Mouse (Mus musculus) gastrocnemius, adult 2 months (tissue): Measurements from ENCODE around the gene Elane. TPM values are rescaled to one million over a fixed set of nuclear protein-coding genes. Genes with fewer than 3 reads are reported as not detected.

Experiments used
- DNase-seq: peaks from one replicate; pipeline ENCODE4 v3.0.0; 2022
- H3K27ac ChIP-seq: fragments of 200-600 bp; 2 replicates; pipeline ENCODE4 v1.8.1; 2022; ENCODE audit warnings: mild to moderate bottlenecking
- H3K4me3 ChIP-seq: fragments of 200-600 bp; 2 replicates; pipeline ENCODE4 v1.8.1; 2022; ENCODE audit warnings: mild to moderate bottlenecking, moderate library complexity
- CTCF ChIP-seq: fragments of 200-600 bp; IDR thresholded peaks from 2 replicates; pipeline ENCODE4 v1.8.1; 2022; ENCODE audit warnings: antibody characterized with exemption, mild to moderate bottlenecking, moderate library complexity
- intact Hi-C: fragments of 180-260 bp; cut with DNase I; formaldehyde crosslinking; loops from one replicate; pipeline ENCODE4 v1.15.1; 2025
- microRNA-seq: library from miRNA; unstranded; fragments of <30 nt; microRNA quantifications from one replicate; pipeline ENCODE4 v1.2.0, GENCODE M21; 2021
- total RNA-seq, 2 experiments: library from RNA; stranded (reverse); gene quantifications; 2 replicates each; pipeline ENCODE4 v1.2.3; 2021

The Elane gene
- total RNA-seq, 2 experiments from 2014 or later = not detected

DNA sequence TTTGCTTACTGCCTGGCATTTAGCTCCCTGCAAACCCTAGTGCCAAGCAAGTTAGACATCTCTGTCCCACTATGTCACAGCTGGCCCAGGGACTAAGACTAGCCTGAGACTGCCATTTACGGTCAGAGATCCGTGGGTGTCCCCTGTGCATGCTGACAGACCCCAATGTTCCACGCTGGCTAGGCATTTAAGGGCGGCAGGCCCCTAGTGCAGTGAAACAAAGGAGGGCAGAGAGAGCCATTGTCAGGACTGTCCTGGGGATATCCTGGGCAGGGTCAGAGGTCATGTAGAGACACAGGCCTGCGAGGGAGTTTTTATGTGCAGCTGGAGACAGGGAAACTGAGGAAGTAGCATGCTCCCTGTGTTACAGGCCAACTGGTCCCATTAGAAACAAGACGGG, 47.8 kb downstream of the Elane start:
- no peak for DNase-seq
- peak overlapping the region; percentile 5 for H3K4me3 ChIP-seq
- intact Hi-C loops = no loop called here
- no peak for TF ChIP-seq CTCF
- peak overlapping the region; percentile 77 for H3K27ac ChIP-seq

DNA sequence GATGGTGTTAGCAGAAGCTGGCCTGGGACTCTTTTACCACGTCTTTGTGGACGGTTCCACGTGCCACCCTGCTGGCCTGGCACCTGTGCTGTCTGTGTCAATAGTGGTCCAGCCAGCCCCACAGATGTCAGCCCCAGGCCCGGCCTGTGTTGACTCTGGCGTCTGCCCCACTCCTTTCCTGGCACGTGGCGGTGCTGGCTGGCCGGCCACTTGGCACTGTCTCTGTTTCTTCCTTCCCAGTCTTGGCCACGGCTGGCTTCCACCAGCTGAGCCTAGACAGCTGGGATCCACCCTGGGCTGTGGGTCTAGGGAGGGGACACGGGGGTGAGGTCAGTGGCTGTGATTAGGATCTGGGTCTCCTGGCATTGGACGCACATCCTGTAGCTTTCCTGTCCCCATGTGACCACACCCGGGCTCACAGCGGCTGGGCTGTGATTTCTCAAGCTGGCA, 48.2 kb downstream of the Elane start:
- peak overlapping the region; percentile 5 for H3K4me3 ChIP-seq
- peak overlapping the region; percentile 77 for H3K27ac ChIP-seq
- TF ChIP-seq CTCF = no peak
- DNase-seq = peak; percentile 96
- intact Hi-C loops = no loop called here

- Histone ChIP-seq H3K27ac (peak overlapping the region; percentile 77), H3K4me3 (0 out of 2 replicates have a peak overlapping the region, but pooled peaks have one; percentile 5)
- no peak for TF ChIP-seq CTCF
- no peak for DNase-seq
- intact Hi-C loops = no loop called here
These were observed 48.9 kb downstream of the Elane start for GRCm38 (mm10) chr10:79934794-79935569.

GRCm38 (mm10) chr10:79936284-79936910, 50.4 kb downstream of the Elane start:
- peak overlapping the region; percentile 55 for H3K4me3 ChIP-seq
- no peak for TF ChIP-seq CTCF
- intact Hi-C loops = loop anchor here (2.0 kb wide), 1 partner anchor 16 kb away; no protein-coding TSS in a partner anchor

GRCm38 (mm10) chr10:79936911-79937441, 50.9 kb downstream of the Elane start:
- intact Hi-C loops = loop anchor here (2.0 kb wide), 1 partner anchor 16 kb away; no protein-coding TSS in a partner anchor
- peak overlapping the region; percentile 63 for H3K27ac ChIP-seq
- H3K4me3 ChIP-seq = peak overlapping the region; percentile 55
- no peak for TF ChIP-seq CTCF
- DNase-seq = peak; percentile 88

More at GRCm38 (mm10) chr10:79936284-79936910, 50.4 kb downstream of the Elane start:
- no peak for DNase-seq
- H3K27ac ChIP-seq = peak overlapping the region; percentile 63

Small RNA genes lying within 50 kb of the gene (microRNA-seq; reads per million reads assigned to microRNA genes)
- gene Mir6910 = not detected

Other genes starting within 250 kb of the Elane start
- 1 to 10 TPM; 3.2 to 7.5 TPM for gene Shc2, start 248.3 kb upstream of the Elane start, total RNA-seq
- gene Odf3l2, start 240.5 kb upstream of the Elane start, total RNA-seq = 100 to 1,000 TPM in 1 of 2 experiments, 10 to 100 TPM in 1; 56.6 to 180 TPM
- gene Madcam1, start 221.7 kb upstream of the Elane start, total RNA-seq = not detected
- 10 to 100 TPM; 18.4 to 19.2 TPM for gene Tpgs1, start 216.9 kb upstream of the Elane start, total RNA-seq
- 100 to 1,000 TPM; 366 to 415 TPM for gene Cdc34, start 204.1 kb upstream of the Elane start, total RNA-seq
- gene Gzmm, start 197.2 kb upstream of the Elane start, total RNA-seq = 1 to 10 TPM; 7.2 to 9.8 TPM
- gene Bsg, start 181.8 kb upstream of the Elane start, total RNA-seq = 100 to 1,000 TPM; 650 to 652 TPM
- under 1 TPM; 0.47 to 0.84 TPM for gene Hcn2, start 169.6 kb upstream of the Elane start, total RNA-seq
- gene Polrmt, start 139.7 kb upstream of the Elane start, total RNA-seq = 10 to 100 TPM; 27.0 to 40.8 TPM
- not detected for gene Fgf22, start 131.2 kb upstream of the Elane start, total RNA-seq
- 10 to 100 TPM; 46.1 to 53.6 TPM for gene Rnf126, start 119.3 kb upstream of the Elane start, total RNA-seq
- 1 to 10 TPM; 1.0 to 1.5 TPM for gene Fstl3, start 109.0 kb upstream of the Elane start, total RNA-seq
- not detected for gene Prss57, start 95.3 kb upstream of the Elane start, total RNA-seq
- 10 to 100 TPM; 18.1 to 23.0 TPM for gene Palm, start 92.7 kb upstream of the Elane start, total RNA-seq
- not detected for gene Misp, start 65.3 kb upstream of the Elane start, total RNA-seq
- gene Ptbp1, start 31.8 kb upstream of the Elane start, total RNA-seq = 10 to 100 TPM; 18.8 to 25.1 TPM
- not detected for gene Prtn3, start 11.8 kb upstream of the Elane start, total RNA-seq
- under 1 TPM in 1 of 2 experiments, not detected in 1; 0.17 TPM for gene Plppr3, start 11.6 kb upstream of the Elane start, total RNA-seq
- 10 to 100 TPM; 12.9 to 77.1 TPM for gene Cfd, start 4.6 kb downstream of the Elane start, total RNA-seq
- gene Med16, start 22.7 kb downstream of the Elane start, total RNA-seq = 10 to 100 TPM; 32.6 to 37.2 TPM
- gene Gm26602, start 24.6 kb downstream of the Elane start, total RNA-seq = not detected
- gene Kiss1r, start 30.7 kb downstream of the Elane start, total RNA-seq = under 1 TPM; 0.17 to 0.23 TPM
- 100 to 1,000 TPM; 107 to 121 TPM for gene R3hdm4, start 35.0 kb downstream of the Elane start, total RNA-seq
- gene Arid3a, start 40.8 kb downstream of the Elane start, total RNA-seq = 1 to 10 TPM; 1.8 to 2.1 TPM
- 10 to 100 TPM; 19.7 to 22.0 TPM for gene Wdr18, start 73.9 kb downstream of the Elane start, total RNA-seq
- gene Grin3b, start 84.5 kb downstream of the Elane start, total RNA-seq = under 1 TPM; 0.25 to 0.28 TPM
- gene Tmem259, start 98.1 kb downstream of the Elane start, total RNA-seq = 10 to 100 TPM; 70.9 to 75.1 TPM
- 1 to 10 TPM; 3.9 to 9.7 TPM for gene Cnn2, start 102.3 kb downstream of the Elane start, total RNA-seq
- 1 to 10 TPM; 6.7 to 7.2 TPM for gene Abca7, start 110.2 kb downstream of the Elane start, total RNA-seq
- 1 to 10 TPM in 1 of 2 experiments, under 1 TPM in 1; 0.97 to 1.4 TPM for gene Arhgap45, start 130.4 kb downstream of the Elane start, total RNA-seq
- gene Polr2e, start 153.5 kb downstream of the Elane start, total RNA-seq = 10 to 100 TPM; 42.0 to 50.9 TPM
- gene Gpx4, start 160.9 kb downstream of the Elane start, total RNA-seq = 100 to 1,000 TPM; 552 to 603 TPM
- gene Sbno2, start 219.3 kb downstream of the Elane start, total RNA-seq = 1 to 10 TPM; 6.2 to 7.1 TPM
- 100 to 1,000 TPM; 144 to 153 TPM for gene Stk11, start 229.6 kb downstream of the Elane start, total RNA-seq